Mouse (Mus musculus): ENCODE data around the gene Nploc4.
"Not testable (repeated sequence)": the region's sequence is repeated elsewhere in the genome, so short reads cannot be mapped to it uniquely, and the experiment has no call there.

Gene Nploc4

GRCm38 (mm10) chr11:120356900-120357299, 80.6 kb downstream of the Nploc4 start:
- TF ChIP-seq POU5F1 (IDR thresholded peaks at IDR 0.05; ENCODE audit: borderline replicate concordance, low read length) (no peak), NANOG (IDR thresholded peaks at IDR 0.05; ENCODE audit: borderline replicate concordance, low read length) (no peak), CTCF (conservative IDR thresholded peaks at IDR 0.05; ENCODE audit: low read length) (no peak)
- peaks cover 37% of the 10 kb centered on the region for H3K4me1 ChIP-seq (replicated peaks; ENCODE audit: low read depth, low read length)
- 0 out of 2 replicates have a peak, but pooled peaks cover 3% of the 10 kb centered on the region for H3K27me3 ChIP-seq (ENCODE audit: insufficient read depth, low read length)
- peaks cover 8% of the 10 kb centered on the region for H3K9me3 ChIP-seq (ENCODE audit: low read length)
- no peak overlapping the region for H3K4me3 ChIP-seq (replicated peaks; ENCODE audit: low read length)
- no peaks in the 10 kb centered on the region for H3K36me3 ChIP-seq (ENCODE audit: insufficient read depth, low read length)

- Histone ChIP-seq H3K4me1 (replicated peaks; ENCODE audit: low read depth, low read length) (peaks cover 42% of the 10 kb centered on the region), H3K4me3 (replicated peaks; ENCODE audit: low read length) (no peak overlapping the region), H3K9me3 (ENCODE audit: low read length) (peaks cover 3% of the 10 kb centered on the region), H3K27me3 (ENCODE audit: insufficient read depth, low read length) (0 out of 2 replicates have a peak, but pooled peaks cover 3% of the 10 kb centered on the region), H3K36me3 (ENCODE audit: insufficient read depth, low read length) (no peaks in the 10 kb centered on the region)
- TF ChIP-seq CTCF (conservative IDR thresholded peaks at IDR 0.05; ENCODE audit: low read length) (no peak; the same call in 1 of the 2 replicates), POU5F1 (IDR thresholded peaks at IDR 0.05; ENCODE audit: borderline replicate concordance, low read length) (no peak), NANOG (IDR thresholded peaks at IDR 0.05; ENCODE audit: borderline replicate concordance, low read length) (no peak)
These were observed 81.1 kb downstream of the Nploc4 start for GRCm38 (mm10) chr11:120356319-120356840.

DNA sequence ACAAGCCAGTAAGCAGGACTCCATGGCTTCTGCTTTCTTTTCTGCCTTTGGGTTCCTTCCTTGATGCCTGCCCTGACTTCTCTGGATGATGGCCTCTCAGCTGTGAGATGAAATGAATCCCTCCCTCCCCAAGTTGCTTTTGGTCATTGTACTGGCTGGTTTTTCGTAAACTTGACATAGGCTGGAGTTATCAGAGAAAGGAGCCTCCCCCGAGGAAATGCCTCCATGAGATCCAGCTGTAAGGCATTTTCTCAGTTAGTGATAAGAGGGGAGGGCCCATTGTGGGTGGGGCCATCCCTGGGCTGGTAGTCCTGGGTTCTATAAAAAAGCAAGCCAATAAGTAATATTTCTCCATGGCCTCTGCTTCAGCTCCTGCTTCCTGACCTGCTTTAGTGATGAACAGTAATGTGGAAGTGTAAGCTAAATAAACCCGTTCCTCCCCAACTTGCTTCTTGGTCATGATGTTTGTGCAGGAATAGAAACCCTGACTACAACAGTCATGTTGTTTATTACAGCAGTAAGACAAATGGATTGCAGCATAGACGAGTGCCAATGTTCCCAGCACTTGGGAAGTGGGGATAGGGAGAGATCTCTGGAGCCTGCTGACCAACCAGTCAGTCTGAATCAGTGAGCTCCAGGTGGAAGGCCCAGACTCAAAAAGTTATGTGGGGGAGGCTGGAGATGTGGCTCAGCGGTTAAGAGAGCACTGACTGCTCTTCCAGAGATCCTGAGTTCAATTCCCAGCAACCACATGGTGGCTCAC, 82.0 kb downstream of the Nploc4 start:
- Histone ChIP-seq H3K4me1 (replicated peaks; ENCODE audit: low read depth, low read length) (peaks cover 51% of the 10 kb centered on the region), H3K4me3 (replicated peaks; ENCODE audit: low read length) (no peak overlapping the region), H3K27me3 (ENCODE audit: insufficient read depth, low read length) (0 out of 2 replicates have a peak, but pooled peaks cover 3% of the 10 kb centered on the region), H3K36me3 (ENCODE audit: insufficient read depth, low read length) (no peaks in the 10 kb centered on the region), H3K9me3 (ENCODE audit: low read length) (no peaks in the 10 kb centered on the region)
- TF ChIP-seq POU5F1 (IDR thresholded peaks at IDR 0.05; ENCODE audit: borderline replicate concordance, low read length) (no peak), CTCF (conservative IDR thresholded peaks at IDR 0.05; ENCODE audit: low read length) (no peak), NANOG (IDR thresholded peaks at IDR 0.05; ENCODE audit: borderline replicate concordance, low read length) (no peak)

- 0 out of 2 replicates have a peak, but pooled peaks cover 3% of the 10 kb centered on the region for H3K27me3 ChIP-seq (ENCODE audit: insufficient read depth, low read length)
- TF ChIP-seq CTCF (conservative IDR thresholded peaks at IDR 0.05; ENCODE audit: low read length) = no peak
- no peak for TF ChIP-seq NANOG (IDR thresholded peaks at IDR 0.05; ENCODE audit: borderline replicate concordance, low read length)
- no peak for TF ChIP-seq POU5F1 (IDR thresholded peaks at IDR 0.05; ENCODE audit: borderline replicate concordance, low read length)
- no peak overlapping the region for H3K4me3 ChIP-seq (replicated peaks; ENCODE audit: low read length)
- no peaks in the 10 kb centered on the region for H3K9me3 ChIP-seq (ENCODE audit: low read length)
- H3K4me1 ChIP-seq (replicated peaks; ENCODE audit: low read depth, low read length) = peaks cover 55% of the 10 kb centered on the region
- no peaks in the 10 kb centered on the region for H3K36me3 ChIP-seq (ENCODE audit: insufficient read depth, low read length)
These were observed 82.9 kb downstream of the Nploc4 start for GRCm38 (mm10) chr11:120354304-120355276.

GRCm38 (mm10) chr11:120353500-120354303, 83.8 kb downstream of the Nploc4 start:
- Histone ChIP-seq H3K4me1 (replicated peaks; ENCODE audit: low read depth, low read length) (peaks cover 63% of the 10 kb centered on the region), H3K4me3 (replicated peaks; ENCODE audit: low read length) (peak overlapping the region; percentile 72), H3K36me3 (ENCODE audit: insufficient read depth, low read length) (no peaks in the 10 kb centered on the region), H3K9me3 (ENCODE audit: low read length) (no peaks in the 10 kb centered on the region), H3K27me3 (ENCODE audit: insufficient read depth, low read length) (0 out of 2 replicates have a peak, but pooled peaks cover 3% of the 10 kb centered on the region)
- TF ChIP-seq CTCF (conservative IDR thresholded peaks at IDR 0.05; ENCODE audit: low read length) (peak; percentile 45), NANOG (IDR thresholded peaks at IDR 0.05; ENCODE audit: borderline replicate concordance, low read length) (no peak)

DNA sequence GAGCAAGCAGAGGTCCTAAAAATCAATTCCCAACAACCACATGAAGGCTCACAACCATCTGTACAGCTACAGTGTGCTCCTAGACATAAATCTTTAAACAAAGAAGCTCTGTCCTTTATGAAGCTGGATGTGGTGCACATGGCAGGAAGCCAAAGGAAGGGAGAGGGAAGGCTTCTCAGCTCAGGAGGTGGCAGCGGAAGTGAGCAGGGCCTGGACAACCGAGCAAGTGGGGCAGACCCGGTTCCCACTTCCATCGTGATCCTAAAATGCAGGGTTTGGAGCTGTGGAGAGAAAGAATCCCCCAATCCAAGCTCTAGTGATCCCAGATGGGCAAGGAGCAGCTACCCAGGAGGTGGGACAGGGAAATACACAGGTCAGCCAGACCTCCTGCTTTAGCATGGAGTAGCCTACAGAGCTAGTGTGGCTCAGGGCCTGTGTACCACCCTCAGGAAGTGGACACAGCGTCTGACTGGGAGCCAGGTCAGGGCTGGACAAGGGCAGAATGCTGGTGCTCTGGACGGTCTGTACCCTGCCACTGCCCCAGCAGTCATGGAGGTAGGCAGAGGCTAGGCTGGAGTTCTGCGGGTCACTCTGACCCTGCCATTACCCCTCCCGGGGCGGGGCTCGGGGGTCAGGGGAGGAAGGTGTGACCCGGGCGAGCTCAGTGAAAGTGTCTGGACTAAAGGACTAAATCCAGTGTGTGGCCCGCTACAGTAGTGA, 84.8 kb downstream of the Nploc4 start:
- Histone ChIP-seq H3K4me3 (replicated peaks; ENCODE audit: low read length) (peak overlapping the region; percentile 72), H3K36me3 (ENCODE audit: insufficient read depth, low read length) (peaks cover 2% of the 10 kb centered on the region; the same call in 1 of the 2 replicates), H3K27me3 (ENCODE audit: insufficient read depth, low read length) (0 out of 2 replicates have a peak, but pooled peaks cover 3% of the 10 kb centered on the region), H3K9me3 (ENCODE audit: low read length) (peaks cover 2% of the 10 kb centered on the region), H3K4me1 (replicated peaks; ENCODE audit: low read depth, low read length) (peaks cover 53% of the 10 kb centered on the region)
- no peak for TF ChIP-seq NANOG (IDR thresholded peaks at IDR 0.05; ENCODE audit: borderline replicate concordance, low read length)
- TF ChIP-seq POU5F1 (IDR thresholded peaks at IDR 0.05; ENCODE audit: borderline replicate concordance, low read length) = no peak
- no peak for TF ChIP-seq CTCF (conservative IDR thresholded peaks at IDR 0.05; ENCODE audit: low read length)

DNA sequence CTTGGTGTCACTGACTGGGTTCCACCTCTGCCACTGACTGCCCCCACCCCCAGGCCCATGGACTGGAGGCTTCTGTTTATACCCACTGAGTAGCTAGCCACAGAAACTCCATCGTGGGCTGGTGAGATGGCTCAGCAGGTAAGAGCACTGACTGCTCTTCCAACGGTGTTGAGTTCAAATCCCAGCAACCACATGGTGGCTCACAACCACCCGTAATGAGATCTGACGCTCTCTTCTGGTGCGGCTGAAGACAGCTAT, 85.5 kb downstream of the Nploc4 start:
- H3K27me3 ChIP-seq (ENCODE audit: insufficient read depth, low read length); H3K36me3 ChIP-seq (ENCODE audit: insufficient read depth, low read length); H3K4me3 ChIP-seq (replicated peaks; ENCODE audit: low read length); H3K9me3 ChIP-seq (ENCODE audit: low read length): not testable (repeated sequence)
- peaks cover 49% of the 10 kb centered on the region for H3K4me1 ChIP-seq (replicated peaks; ENCODE audit: low read depth, low read length)

Measured in E14TG2a.4 (cell line).